Mouse (Mus musculus) liver, embryonic 15.5 days (tissue): Measurements from ENCODE around the gene Itgb3. TPM values are rescaled to one million over a fixed set of nuclear protein-coding genes. Genes with fewer than 3 reads are reported as not detected.
"Not testable (repeated sequence)": the region's sequence is repeated elsewhere in the genome, so short reads cannot be mapped to it uniquely, and the experiment has no call there.

Experiments used
- ATAC-seq: fragments of 200-750 bp; cut with Nextera tagmentation; 2 replicates; pipeline ENCODE4 v1.8.0; 2017; ENCODE audit warnings: moderate number of reproducible peaks, mild to moderate bottlenecking, moderate library complexity; ENCODE audit not compliant: insufficient read depth
- H3K27ac ChIP-seq: fragments of 300-500 bp; sonication (generic); replicated peaks from 2 replicates; pipeline ENCODE4 v1.5.1; 2015; ENCODE audit warnings: mild to moderate bottlenecking, inconsistent platforms
- H3K27me3 ChIP-seq: fragments of 300-500 bp; sonication (generic); 2 replicates; pipeline ENCODE4 v1.6.1; 2015; ENCODE audit warnings: mild to moderate bottlenecking, inconsistent platforms
- H3K36me3 ChIP-seq: fragments of 300-500 bp; sonication (generic); replicated peaks from 2 replicates; pipeline ENCODE4 v1.6.1; 2015; ENCODE audit warnings: moderate library complexity, mild to moderate bottlenecking, inconsistent platforms
- H3K4me1 ChIP-seq: fragments of 300-500 bp; sonication (generic); replicated peaks from 2 replicates; pipeline ENCODE4 v1.6.1; 2015; ENCODE audit warnings: inconsistent platforms
- H3K4me2 ChIP-seq: fragments of 300-500 bp; sonication (generic); 2 replicates; pipeline ENCODE4 v1.6.1; 2015; ENCODE audit warnings: moderate library complexity, mild to moderate bottlenecking, inconsistent platforms
- H3K4me3 ChIP-seq: fragments of 300-500 bp; sonication (generic); replicated peaks from 2 replicates; pipeline ENCODE4 v1.5.1; 2015; ENCODE audit warnings: mild to moderate bottlenecking, inconsistent platforms
- H3K9ac ChIP-seq: fragments of 300-500 bp; sonication (generic); 2 replicates; pipeline ENCODE4 v1.6.1; 2015; ENCODE audit warnings: moderate library complexity, mild to moderate bottlenecking, inconsistent platforms
- H3K9me3 ChIP-seq: fragments of 300-500 bp; sonication (generic); replicated peaks from 2 replicates; pipeline ENCODE4 v1.6.1; 2016; ENCODE audit warnings: inconsistent platforms
- WGBS: fragments of 180-500 bp; shearing (Covaris S2); methylation state at CpG from one replicate; pipeline ENCODE4 v1.1.7; 2015; ENCODE audit warnings: mixed read lengths; ENCODE audit not compliant: insufficient replicate concordance; 5-methylcytosine and 5-hydroxymethylcytosine counted together
- polyA plus RNA-seq: library from polyadenylated mRNA; unstranded; fragments of >200 nt; fragmentation: Nextera tagmentation; extraction: Ambion mirVana; gene quantifications from 2 replicates; pipeline ENCODE4 v1.2.1, GENCODE M21; 2015

Itgb3 gene
- polyA plus RNA-seq, result 12.4 and 15.0 TPM in 2 replicates

DNA sequence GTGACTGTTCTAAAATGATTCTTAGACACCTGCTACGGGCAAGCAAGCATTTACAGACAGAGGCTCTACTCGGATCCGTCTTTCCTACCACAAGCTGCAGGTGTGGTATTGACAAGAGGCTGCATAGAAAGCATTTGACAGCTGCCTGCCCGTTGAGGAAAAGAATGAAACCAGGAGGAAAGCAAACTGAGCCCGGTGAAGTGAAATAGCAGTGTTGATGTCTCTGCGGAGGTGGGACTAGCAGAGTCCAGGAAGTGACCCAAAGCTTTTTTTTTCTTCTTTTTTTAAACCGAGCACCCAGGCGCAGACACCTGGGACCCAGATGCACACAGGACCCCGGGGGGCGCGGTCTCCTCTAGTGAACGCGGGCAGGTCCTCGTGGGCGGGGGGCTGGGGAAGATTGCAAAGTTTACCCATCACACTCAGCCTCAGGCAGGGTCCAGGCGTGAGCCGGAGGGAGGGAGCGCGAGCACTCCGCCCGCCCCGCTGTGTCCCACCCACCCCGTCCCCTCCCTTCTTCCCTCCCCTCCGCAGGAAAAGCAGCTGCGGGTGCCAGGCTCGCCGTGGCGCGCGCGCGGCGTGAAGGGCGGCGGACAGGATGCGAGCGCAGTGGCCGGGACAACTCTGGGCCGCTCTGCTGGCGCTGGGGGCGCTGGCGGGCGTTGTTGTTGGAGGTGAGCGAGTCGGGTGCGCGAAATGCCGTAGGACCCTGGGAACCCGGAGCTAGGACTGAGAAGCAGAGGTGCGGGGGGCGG is at the start of gene Itgb3:
Itgb3 (plus strand) TSS at position 510 of the 755 bp plus-strand sequence.
- no peak within 1 kb of the TSS for H3K9ac ChIP-seq

DNA sequence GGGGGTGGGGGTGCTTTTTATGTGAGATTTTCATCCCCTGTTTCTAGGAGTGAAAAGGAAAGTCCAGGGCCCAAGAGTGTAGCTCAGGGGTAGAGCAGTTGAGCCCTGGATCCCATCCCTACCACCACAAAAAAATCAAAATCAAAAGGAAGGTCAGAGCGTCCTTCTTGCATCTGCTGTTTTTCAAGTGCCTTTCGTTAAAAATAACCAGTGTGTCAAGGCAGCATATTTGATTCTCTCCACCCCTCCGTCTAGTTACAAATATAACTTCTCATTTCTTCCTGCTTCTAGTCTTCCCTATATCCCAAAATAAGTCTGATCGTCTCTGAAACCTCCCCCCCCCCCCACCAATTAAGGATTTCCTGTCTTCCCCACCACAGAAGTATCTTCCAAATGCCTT is 49.7 kb upstream of the Itgb3 start:
- H3K36me3 ChIP-seq, result no peaks in the 10 kb centered on the region
- H3K4me1 ChIP-seq, result peaks cover 12% of the 10 kb centered on the region; the same call in 1 of the 2 replicates
- no peaks in the 10 kb centered on the region for H3K9me3 ChIP-seq
- no peak overlapping the region for H3K9ac ChIP-seq
- H3K4me3 ChIP-seq, result no peak overlapping the region
- no peak for ATAC-seq
- H3K27ac ChIP-seq, result no peak overlapping the region
- H3K4me2 ChIP-seq, result no peak overlapping the region
- WGBS, result 41% methylated on average over 4 of the region's 4 CpGs
- no peaks in the 10 kb centered on the region for H3K27me3 ChIP-seq

More for the DNA sequence above, at the start of gene Itgb3:
- ATAC-seq, result peak; percentile 47
- no peaks in the 10 kb centered on the region for H3K9me3 ChIP-seq
- WGBS, result 1% methylated on average over 51 of the region's 51 CpGs
- peaks cover 12% of the 10 kb centered on the region for H3K4me1 ChIP-seq
- H3K36me3 ChIP-seq, result no peaks in the 10 kb centered on the region
- H3K4me3 ChIP-seq, result peak within 1 kb of the TSS; percentile 47
- peak within 1 kb of the TSS; percentile 69 for H3K4me2 ChIP-seq
- peaks cover 67% of the 10 kb centered on the region for H3K27me3 ChIP-seq
- H3K27ac ChIP-seq, result no peak within 1 kb of the TSS

DNA sequence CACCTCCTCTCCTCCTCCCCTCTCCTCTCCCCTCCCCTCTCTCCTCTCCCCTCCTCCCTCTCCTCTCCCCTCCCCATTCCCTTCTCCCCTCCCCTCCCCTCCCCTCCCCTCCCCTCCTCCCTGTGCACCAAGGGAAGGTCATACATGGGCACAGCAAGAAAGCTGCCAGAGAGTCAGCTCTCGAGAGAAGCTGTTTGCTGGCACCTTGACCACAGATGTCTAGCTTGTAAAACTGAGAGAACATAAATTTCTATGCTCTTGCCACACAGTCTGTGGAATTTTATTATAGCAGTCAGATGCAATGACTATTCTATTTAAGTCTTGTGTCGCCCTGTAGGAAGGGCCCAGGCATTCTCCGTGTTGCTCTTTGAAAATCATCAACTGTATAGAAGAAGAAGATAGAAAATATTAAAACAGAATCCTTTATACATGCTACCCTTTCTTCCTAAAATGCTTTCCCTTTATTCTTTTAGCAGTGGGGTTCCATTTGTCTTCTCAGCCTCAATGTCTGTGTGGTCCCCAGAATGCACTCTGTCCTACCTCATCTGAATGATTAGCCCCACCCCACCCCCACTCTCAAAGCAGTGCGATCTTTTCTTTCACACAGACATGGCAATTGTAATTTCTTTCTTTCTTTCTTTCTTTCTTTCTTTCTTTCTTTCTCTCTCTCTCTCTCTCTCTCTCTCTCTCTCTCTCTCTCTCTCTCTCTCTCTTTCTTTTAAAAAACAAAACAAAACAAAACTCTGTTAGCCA is 49.0 kb upstream of the Itgb3 start:
- peaks cover 12% of the 10 kb centered on the region; the same call in 1 of the 2 replicates for H3K4me1 ChIP-seq
- H3K4me2 ChIP-seq, result no peak overlapping the region
- no peaks in the 10 kb centered on the region for H3K36me3 ChIP-seq
- no peak overlapping the region for H3K27ac ChIP-seq
- 56% methylated on average over 4 of the region's 4 CpGs for WGBS
- ATAC-seq, result no peak
- 0 out of 2 replicates have a peak, but pooled peaks cover 4% of the 10 kb centered on the region for H3K27me3 ChIP-seq
- no peak overlapping the region for H3K4me3 ChIP-seq
- H3K9me3 ChIP-seq, result no peaks in the 10 kb centered on the region
- no peak overlapping the region for H3K9ac ChIP-seq

DNA sequence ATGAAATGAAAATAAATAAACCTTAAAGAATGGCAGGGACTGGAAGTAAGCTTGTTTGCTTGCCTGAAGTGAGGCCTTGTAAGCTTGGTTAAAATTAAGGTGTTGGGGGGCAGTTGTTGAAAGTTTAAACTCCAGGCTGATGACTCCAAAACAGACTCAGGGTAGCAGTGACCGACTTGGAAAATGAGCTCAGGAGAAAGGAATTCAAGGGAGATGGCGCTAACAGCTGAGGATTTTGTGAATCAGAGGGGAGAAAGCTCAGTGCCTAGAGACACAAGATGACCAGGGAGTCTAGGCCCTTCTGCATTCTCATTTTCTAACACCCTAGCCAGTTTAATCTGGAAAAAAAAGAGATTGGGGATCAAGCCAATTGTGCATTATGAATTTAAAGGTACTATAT is 46.8 kb upstream of the Itgb3 start:
- 48% methylated on average over 2 of the region's 2 CpGs for WGBS
- Histone ChIP-seq H3K4me2 (no peak overlapping the region), H3K9ac (no peak overlapping the region), H3K4me1 (peaks cover 8% of the 10 kb centered on the region; the same call in 1 of the 2 replicates), H3K36me3 (no peaks in the 10 kb centered on the region), H3K27me3 (0 out of 2 replicates have a peak, but pooled peaks cover 4% of the 10 kb centered on the region), H3K27ac (no peak overlapping the region), H3K9me3 (no peaks in the 10 kb centered on the region), H3K4me3 (no peak overlapping the region)
- ATAC-seq, result no peak

DNA sequence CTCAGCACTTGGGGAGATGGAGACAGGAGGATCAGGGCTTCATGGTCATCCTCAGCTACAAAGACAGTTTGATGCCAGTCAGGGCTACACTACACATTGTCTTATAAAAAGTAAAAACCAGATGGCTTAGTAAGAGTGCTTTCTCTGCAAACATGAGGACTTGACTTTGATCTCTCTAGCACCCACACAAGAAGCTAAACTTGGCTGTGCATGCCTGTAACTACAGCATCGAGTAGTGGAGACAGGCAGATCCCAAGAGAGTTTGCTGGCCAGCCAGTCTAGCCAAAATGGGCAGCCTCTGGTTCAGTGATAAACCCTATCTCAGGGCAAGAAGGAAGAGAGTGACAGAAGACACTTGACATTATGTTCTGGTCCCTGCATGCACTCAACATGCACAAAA is 44.3 kb upstream of the Itgb3 start:
- no peak overlapping the region for H3K27ac ChIP-seq
- H3K4me2 ChIP-seq, result no peak overlapping the region
- no peak for ATAC-seq
- H3K4me3 ChIP-seq, result no peak overlapping the region
- H3K36me3 ChIP-seq, result no peaks in the 10 kb centered on the region
- no peak overlapping the region for H3K9ac ChIP-seq
- 0 out of 2 replicates have a peak, but pooled peaks cover 4% of the 10 kb centered on the region for H3K27me3 ChIP-seq
- H3K4me1 ChIP-seq, result no peaks in the 10 kb centered on the region
- H3K9me3 ChIP-seq, result no peaks in the 10 kb centered on the region
- 43% methylated on average over 1 of the region's 1 CpGs for WGBS

DNA sequence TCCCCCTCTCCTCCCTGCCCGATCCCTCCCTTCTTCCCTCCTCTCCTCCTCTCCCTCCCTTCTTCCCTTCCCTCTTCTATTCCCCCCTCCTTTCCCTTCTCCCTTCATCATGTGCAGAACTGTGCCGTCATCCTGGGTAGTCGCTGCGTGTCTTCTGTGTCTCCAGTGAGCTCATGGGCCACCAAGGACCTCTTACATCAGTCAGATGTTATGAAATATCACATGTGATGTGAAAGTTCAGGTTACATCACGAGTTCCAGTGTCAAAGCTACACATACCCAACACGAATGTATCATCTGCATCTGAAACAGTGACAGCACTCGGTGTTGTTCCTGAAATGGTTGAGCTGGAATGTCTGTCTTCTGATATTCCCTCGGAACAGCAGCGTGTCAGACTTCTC is 42.6 kb upstream of the Itgb3 start:
- H3K27me3 ChIP-seq, result 0 out of 2 replicates have a peak, but pooled peaks cover 4% of the 10 kb centered on the region
- no peaks in the 10 kb centered on the region for H3K9me3 ChIP-seq
- H3K4me2 ChIP-seq, result no peak overlapping the region
- no peaks in the 10 kb centered on the region for H3K36me3 ChIP-seq
- ATAC-seq, result no peak
- H3K27ac ChIP-seq, result no peak overlapping the region
- 65% methylated on average over 9 of the region's 9 CpGs for WGBS
- no peak overlapping the region for H3K4me3 ChIP-seq
- H3K4me1 ChIP-seq, result 0 out of 2 replicates have a peak, but pooled peaks cover 3% of the 10 kb centered on the region
- no peak overlapping the region for H3K9ac ChIP-seq

DNA sequence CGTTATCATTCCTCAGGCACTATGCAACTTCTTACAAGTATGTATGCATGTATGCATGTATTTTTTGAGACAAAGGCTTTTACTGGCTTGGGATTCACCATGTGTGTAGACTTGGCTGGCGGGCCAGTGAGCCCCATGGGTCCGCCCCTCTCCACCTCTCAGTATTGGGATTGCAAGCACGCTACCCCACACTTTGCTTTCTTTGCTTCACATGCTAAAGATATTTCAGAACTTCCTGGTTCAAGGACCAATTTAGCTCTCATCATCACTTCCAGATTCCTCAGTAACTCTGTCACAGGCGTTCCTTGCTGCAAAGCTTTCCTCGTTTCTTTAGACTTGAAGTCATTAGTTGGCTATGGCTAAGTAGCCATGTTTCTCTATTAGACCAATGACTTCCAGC is 41.7 kb upstream of the Itgb3 start:
- WGBS, result 63% methylated on average over 6 of the region's 6 CpGs
- H3K4me1 ChIP-seq, result peaks cover 6% of the 10 kb centered on the region
- H3K27me3 ChIP-seq, result peaks cover 5% of the 10 kb centered on the region
- H3K4me2 ChIP-seq, result no peak overlapping the region
- H3K27ac ChIP-seq, result no peak overlapping the region
- no peak overlapping the region for H3K9ac ChIP-seq
- ATAC-seq, result no peak
- no peaks in the 10 kb centered on the region for H3K36me3 ChIP-seq
- H3K4me3 ChIP-seq, result no peak overlapping the region
- H3K9me3 ChIP-seq, result no peaks in the 10 kb centered on the region

DNA sequence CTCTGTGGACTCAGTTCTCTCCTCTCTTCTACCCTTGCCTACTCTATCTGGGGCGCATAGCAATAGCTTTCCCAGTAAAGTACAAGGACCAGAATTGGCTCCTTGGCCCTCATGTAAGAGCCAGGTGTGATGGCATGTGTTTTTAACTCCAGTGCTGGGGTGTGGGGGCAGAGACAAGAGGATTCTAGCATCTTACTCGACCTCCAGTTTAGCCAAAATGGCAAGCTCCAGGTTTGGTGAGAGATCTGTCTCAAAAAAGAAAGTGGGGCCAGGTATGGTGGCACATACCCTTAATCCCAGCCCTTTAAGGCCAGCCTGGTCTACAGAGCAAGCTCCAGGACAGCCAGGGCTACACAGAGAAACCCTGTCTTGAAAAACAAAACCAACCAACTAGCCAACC is 41.0 kb upstream of the Itgb3 start:
- H3K36me3 ChIP-seq, result no peaks in the 10 kb centered on the region
- no peak overlapping the region for H3K9ac ChIP-seq
- no peaks in the 10 kb centered on the region for H3K9me3 ChIP-seq
- 59% methylated on average over 2 of the region's 2 CpGs for WGBS
- H3K27me3 ChIP-seq, result peaks cover 11% of the 10 kb centered on the region
- H3K4me1 ChIP-seq, result peaks cover 10% of the 10 kb centered on the region
- ATAC-seq, result no peak
- H3K4me2 ChIP-seq, result no peak overlapping the region
- H3K4me3 ChIP-seq, result no peak overlapping the region
- H3K27ac ChIP-seq, result no peak overlapping the region

DNA sequence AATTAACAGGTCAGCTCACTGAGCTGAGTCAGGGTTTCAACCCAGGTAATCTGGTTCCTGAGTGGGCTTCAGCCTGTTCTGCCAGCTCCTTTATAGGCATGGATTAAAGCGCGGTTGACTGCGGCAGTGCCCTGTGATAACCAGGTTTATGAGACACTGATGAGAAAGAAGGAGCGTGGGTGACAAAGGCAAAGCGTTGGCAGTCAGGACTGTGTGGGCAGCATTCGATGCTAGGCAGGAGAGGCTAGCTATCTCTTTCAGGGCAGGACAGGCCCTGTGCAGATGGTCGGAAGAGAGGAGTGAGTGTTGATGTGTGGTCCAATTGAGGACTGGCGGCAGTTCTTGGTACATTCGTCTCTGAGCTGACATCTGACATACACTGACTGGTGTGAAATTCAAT is 40.1 kb upstream of the Itgb3 start:
- H3K4me1 ChIP-seq, result peaks cover 10% of the 10 kb centered on the region
- 74% methylated on average over 9 of the region's 9 CpGs for WGBS
- H3K27me3 ChIP-seq, result peaks cover 20% of the 10 kb centered on the region
- ATAC-seq, result no peak
- H3K9me3 ChIP-seq, result no peaks in the 10 kb centered on the region
- H3K9ac ChIP-seq, result no peak overlapping the region
- H3K27ac ChIP-seq, result no peak overlapping the region
- no peak overlapping the region for H3K4me2 ChIP-seq
- H3K36me3 ChIP-seq, result no peaks in the 10 kb centered on the region
- H3K4me3 ChIP-seq, result no peak overlapping the region

DNA sequence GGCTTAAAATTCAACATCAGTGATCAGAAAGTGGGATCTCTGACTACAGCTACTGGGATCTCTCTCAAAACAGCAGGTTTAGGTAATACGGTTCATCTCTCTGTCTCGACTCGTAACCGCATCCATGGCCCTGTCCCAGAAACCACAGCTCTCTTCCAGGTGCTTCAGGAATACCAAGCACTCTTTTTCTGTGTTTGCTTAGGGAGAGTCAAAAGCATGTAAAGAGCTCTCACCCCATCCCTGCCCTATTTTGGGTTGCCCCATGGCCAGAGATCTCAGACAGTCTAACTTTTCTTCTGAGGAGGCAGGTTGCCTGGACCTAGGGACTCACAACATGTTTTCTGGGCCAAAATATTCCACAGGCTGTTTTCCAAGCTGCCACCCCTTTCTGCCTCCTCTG is 39.5 kb upstream of the Itgb3 start:
- Histone ChIP-seq H3K36me3 (no peaks in the 10 kb centered on the region), H3K27me3 (peaks cover 25% of the 10 kb centered on the region), H3K27ac (no peak overlapping the region), H3K9ac (no peak overlapping the region), H3K4me3 (no peak overlapping the region), H3K4me2 (no peak overlapping the region), H3K9me3 (no peaks in the 10 kb centered on the region), H3K4me1 (peaks cover 10% of the 10 kb centered on the region)
- 94% methylated on average over 4 of the region's 4 CpGs for WGBS
- ATAC-seq, result no peak

DNA sequence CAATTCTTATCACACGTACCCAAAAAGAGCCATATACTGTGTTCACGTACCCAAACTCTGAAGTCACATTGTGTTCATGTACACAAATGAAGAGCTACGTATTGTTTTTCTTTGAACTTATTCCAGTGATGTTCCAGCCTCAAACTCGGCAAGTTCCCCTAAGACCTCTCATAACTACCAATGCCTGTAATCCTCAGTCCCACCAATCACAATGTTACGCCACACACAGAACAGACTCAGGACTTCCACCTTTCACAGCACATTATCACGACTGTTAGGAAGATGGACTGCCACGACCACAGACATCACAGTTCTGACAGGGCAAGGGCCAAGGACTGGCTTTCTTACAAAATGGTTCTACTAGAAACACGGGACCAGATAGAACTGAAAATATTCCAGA is 37.3 kb upstream of the Itgb3 start:
- H3K9me3 ChIP-seq, H3K27ac ChIP-seq, H3K4me3 ChIP-seq, ATAC-seq, H3K36me3 ChIP-seq, H3K9ac ChIP-seq: not testable (repeated sequence)
- H3K4me1 ChIP-seq, result peaks cover 10% of the 10 kb centered on the region
- 41% methylated on average over 8 of the region's 8 CpGs for WGBS
- peak overlapping the region; percentile 78 for H3K4me2 ChIP-seq
- peaks cover 22% of the 10 kb centered on the region for H3K27me3 ChIP-seq
